25 mouse cellular contexts compared by ENCODE assay signal in the genomic region with DNA sequence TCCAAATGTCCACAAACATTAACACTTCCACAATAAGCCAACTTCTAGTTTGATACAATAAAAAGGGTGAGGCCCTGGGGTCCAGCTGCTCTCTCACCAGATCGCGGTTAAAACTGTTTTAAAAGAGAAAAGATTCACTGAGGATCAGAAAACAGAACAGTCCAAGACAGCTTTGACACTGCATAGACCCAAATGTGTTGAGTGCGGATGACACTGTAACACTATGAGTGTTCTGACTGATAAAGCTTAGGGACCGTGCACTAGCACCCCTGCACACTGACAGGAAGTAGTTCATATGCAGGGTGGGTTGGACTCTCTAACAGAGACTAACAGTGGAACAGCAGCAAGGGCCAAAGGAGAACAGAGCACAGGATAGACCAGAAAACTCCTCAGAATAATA. TPM values are rescaled to one million over a fixed set of nuclear protein-coding genes. Genes with fewer than 3 reads are reported as not detected.
DNase-seq lines count a peak whose midpoint lies in the region; ATAC-seq and TF ChIP-seq lines count a peak whose summit lies in the region.
"Had no signal": no experiment of that assay in that cellular context is flagged by ENCODE, and none has a peak within 500 bp of the region (broad histone marks: within the 10 kb centered on the region; RNA-seq: fewer than 3 reads in every experiment).

No protein-coding gene starts in this region.

- peak; percentile 36 for TF ChIP-seq EP300 in liver, embryonic 14.5 days (IDR thresholded peaks at IDR 0.05; ENCODE audit: low read depth)

- peak overlapping the region; percentile 48 for H3K27ac ChIP-seq in liver, embryonic 14.5 days
- H3K27ac ChIP-seq in forebrain, embryonic 15.5 days (replicated peaks) = no peak overlapping the region
- H3K27ac ChIP-seq: embryonic facial prominence, embryonic 15.5 days; forebrain, embryonic 12.5 days; heart, embryonic 13.5 days; hindbrain, embryonic 15.5 days; intestine, embryonic 15.5 days; limb, embryonic 13.5 days; midbrain, embryonic 13.5 days had no signal

- H3K27me3 ChIP-seq in liver, embryonic 14.5 days (ENCODE audit: control insufficient read depth, insufficient read depth, low read length) = no peaks in the 10 kb centered on the region
- no peaks in the 10 kb centered on the region for H3K27me3 ChIP-seq in forebrain, embryonic 15.5 days
- H3K27me3 ChIP-seq: embryonic facial prominence, embryonic 15.5 days; forebrain, embryonic 12.5 days; hindbrain, embryonic 15.5 days; intestine, embryonic 15.5 days; limb, embryonic 13.5 days; midbrain, embryonic 13.5 days had no signal

- peaks cover 18 to 26% of the 10 kb centered on the region in 2 experiments for H3K4me1 ChIP-seq in liver, embryonic 14.5 days (replicated peaks; ENCODE audit: control insufficient read depth in 2 of 2, insufficient read depth in 2 of 2, low read length in 1 of 2)
- peaks cover 13% of the 10 kb centered on the region for H3K4me1 ChIP-seq in forebrain, embryonic 15.5 days

- no peak overlapping the region; the same call in 1 of the 2 replicates for H3K4me2 ChIP-seq in liver, embryonic 14.5 days (ENCODE audit: low read depth)
- no peak overlapping the region for H3K4me2 ChIP-seq in forebrain, embryonic 15.5 days (replicated peaks)
- H3K4me2 ChIP-seq: embryonic facial prominence, embryonic 15.5 days; intestine, embryonic 15.5 days; limb, embryonic 13.5 days had no signal

- 0 out of 2 replicates have a peak, but pooled peaks cover 2% of the 10 kb centered on the region for H3K36me3 ChIP-seq in liver, embryonic 14.5 days (replicated peaks; ENCODE audit: control insufficient read depth, insufficient read depth, low read depth)
- peaks cover 6% of the 10 kb centered on the region for H3K36me3 ChIP-seq in forebrain, embryonic 15.5 days
- H3K36me3 ChIP-seq: intestine, embryonic 15.5 days had no signal

- TF ChIP-seq CTCF in liver, embryonic 14.5 days (IDR thresholded peaks at IDR 0.05; ENCODE audit: low read depth) = no peak

- no peaks in the 10 kb centered on the region for H3K9me3 ChIP-seq in liver, embryonic 14.5 days (ENCODE audit: control insufficient read depth, low read length)
- no peaks in the 10 kb centered on the region for H3K9me3 ChIP-seq in forebrain, embryonic 15.5 days
- H3K9me3 ChIP-seq: embryonic facial prominence, embryonic 10.5 days; embryonic facial prominence, embryonic 15.5 days; forebrain, embryonic 12.5 days; heart, embryonic 13.5 days; hindbrain, embryonic 15.5 days; intestine, embryonic 15.5 days; limb, embryonic 13.5 days; midbrain, embryonic 13.5 days had no signal

- peak; percentile 43; the same call in 1 of the 2 replicates for ATAC-seq in liver, embryonic 14.5 days (ENCODE audit: insufficient read depth)
- ATAC-seq in forebrain, embryonic 15.5 days (replicated peaks) = no peak
- ATAC-seq: intestine, embryonic 15.5 days; midbrain, embryonic 13.5 days had no signal

- no peak overlapping the region for H3K9ac ChIP-seq in liver, embryonic 14.5 days (replicated peaks)
- H3K9ac ChIP-seq in forebrain, embryonic 15.5 days (replicated peaks) = no peak overlapping the region
- H3K9ac ChIP-seq: embryonic facial prominence, embryonic 15.5 days; forebrain, embryonic 12.5 days; heart, embryonic 13.5 days; hindbrain, embryonic 15.5 days; intestine, embryonic 15.5 days; limb, embryonic 13.5 days; midbrain, embryonic 13.5 days had no signal

- 19% methylated on average over 4 of the region's 4 CpGs for WGBS in liver, embryonic 14.5 days (ENCODE audit: insufficient replicate concordance)
- 93% methylated on average over 4 of the region's 4 CpGs for WGBS in forebrain, embryonic 15.5 days

- peak; percentile 36 to 39 for DNase-seq in spleen, postnatal 36 days (ENCODE audit: low spot score in 2 of 2)
- DNase-seq in spleen, adult 18-20 months = no peak
- DNase-seq in MEL-GATA-1-ER (ENCODE audit: extremely low read depth, low read depth) = peak; percentile 82
- DNase-seq in liver, embryonic 14.5 days (ENCODE audit: low read depth in 3 of 3, low spot score in 3 of 3) = no peak
- DNase-seq in right cerebral cortex, postnatal 14 days = no peak
- DNase-seq in kidney, postnatal 36 days = no peak
- DNase-seq: cerebellum, adult 2 months; cerebellum, postnatal 25 days; heart, postnatal 10 days; kidney, adult 2 months; kidney, postnatal 4 days; lung, adult 2 months; lung, postnatal 10 days; thymus, adult 18-20 months; thymus, postnatal 36 days had no signal

- H3K4me3 ChIP-seq in liver, embryonic 14.5 days (ENCODE audit: insufficient read depth in 1 of 2, low read depth in 2 of 2, low read length in 2 of 2) = no peak overlapping the region
- no peak overlapping the region for H3K4me3 ChIP-seq in forebrain, embryonic 15.5 days
- H3K4me3 ChIP-seq: embryonic facial prominence, embryonic 15.5 days; forebrain, embryonic 12.5 days; intestine, embryonic 15.5 days; midbrain, embryonic 13.5 days had no signal

RNA-seq across cellular contexts. Expression of a gene that starts 1.4 kb away (rescaled TPM):
- polyA plus RNA-seq in liver, embryonic 14.5 days (2012; rRNA removed) = 0.12 and 0.35 TPM in 2 replicates
- polyA plus RNA-seq in liver, embryonic 14.5 days (2014; fragmentation: Nextera tagmentation; extraction: Ambion mirVana) = 0.15 and 0.18 TPM in 2 replicates
- polyA plus RNA-seq in forebrain, embryonic 15.5 days (2015; fragmentation: Nextera tagmentation; extraction: Ambion mirVana) = 0.55 and 0.59 TPM in 2 replicates

RNA-seq across cellular contexts. Expression of a gene that starts 1.4 kb away (rescaled TPM):
- 12.4 and 15.2 TPM in 2 replicates for polyA plus RNA-seq in liver, embryonic 14.5 days (2012; rRNA removed)
- 23.7 and 29.9 TPM in 2 replicates for polyA plus RNA-seq in liver, embryonic 14.5 days (2014; fragmentation: Nextera tagmentation; extraction: Ambion mirVana)
- polyA plus RNA-seq in forebrain, embryonic 15.5 days (2015; fragmentation: Nextera tagmentation; extraction: Ambion mirVana) = 131 and 141 TPM in 2 replicates

RNA-seq across cellular contexts. Expression of a gene that starts 21.0 kb away (rescaled TPM):
- 13.8 and 15.0 TPM in 2 replicates for polyA plus RNA-seq in liver, embryonic 14.5 days (2012; rRNA removed)
- polyA plus RNA-seq in liver, embryonic 14.5 days (2014; fragmentation: Nextera tagmentation; extraction: Ambion mirVana) = 15.5 and 18.9 TPM in 2 replicates
- 0.34 and 0.41 TPM in 2 replicates for polyA plus RNA-seq in forebrain, embryonic 15.5 days (2015; fragmentation: Nextera tagmentation; extraction: Ambion mirVana)
- polyA plus RNA-seq: embryonic facial prominence, embryonic 10.5 days; macrophage had no signal

Comparison
In these comparisons a context has a peak if more than half of its experiments do, and no peak if none do; other contexts are left out.
1. DNase-seq: peak in spleen, postnatal 36 days (2 of 2) and MEL-GATA-1-ER (single experiment); none in spleen, adult 18-20 months (0 of 2), liver, embryonic 14.5 days (0 of 3), right cerebral cortex, postnatal 14 days (single experiment) and kidney, postnatal 36 days (0 of 2).
2. RNA of a gene that starts 21.0 kb away (polyA plus RNA-seq): 13.8 to 18.9 TPM in liver, embryonic 14.5 days; 0.34 to 0.41 TPM in forebrain, embryonic 15.5 days; every median in the first group is over 10 times any median in the second.